Mouse (Mus musculus): ENCODE results near the gene Klrb1c. TPM values are rescaled to one million over a fixed set of nuclear protein-coding genes. Genes with fewer than 3 reads are reported as not detected.
"Not testable (repeated sequence)": the region's sequence is repeated elsewhere in the genome, so short reads cannot be mapped to it uniquely, and the experiment has no call there.

The Klrb1c gene
- polyA plus RNA-seq, 1 experiment, result 1.8 TPM

- WGBS, result 82% methylated on average over 4 of the region's 4 CpGs
- no peak for DNase-seq
- no peaks in the 10 kb centered on the region; the same call in 1 of the 2 replicates for H3K4me1 ChIP-seq (ENCODE audit: control insufficient read depth, insufficient read depth, low read length)
- TF ChIP-seq POLR2A (IDR thresholded peaks at IDR 0.05; ENCODE audit: borderline replicate concordance, extremely low read depth, low read depth, low read length), result no peak
- TF ChIP-seq CTCF (IDR thresholded peaks at IDR 0.05; ENCODE audit: insufficient read depth, low read length), result no peak
- no peak overlapping the region for H3K4me3 ChIP-seq (replicated peaks; ENCODE audit: extremely low read depth, low read depth, low read length)
Measured at GRCm38 (mm10) chr6:128818083-128818802, 29.2 kb upstream of the Klrb1c start.

GRCm38 (mm10) chr6:128808532-128808931 is 19.5 kb upstream of the Klrb1c start:
- Histone ChIP-seq H3K4me3 (replicated peaks; ENCODE audit: extremely low read depth, low read depth, low read length) (no peak overlapping the region), H3K4me1 (ENCODE audit: control insufficient read depth, insufficient read depth, low read length) (no peaks in the 10 kb centered on the region)
- no peak for TF ChIP-seq POLR2A (IDR thresholded peaks at IDR 0.05; ENCODE audit: borderline replicate concordance, extremely low read depth, low read depth, low read length)
- peak; percentile 45 for TF ChIP-seq CTCF (IDR thresholded peaks at IDR 0.05; ENCODE audit: insufficient read depth, low read length)
- 78% methylated on average over 5 of the region's 5 CpGs for WGBS
- peak; percentile 24 for DNase-seq

GRCm38 (mm10) chr6:128807021-128807420 is 18.0 kb upstream of the Klrb1c start:
- Histone ChIP-seq H3K4me3 (replicated peaks; ENCODE audit: extremely low read depth, low read depth, low read length) (no peak overlapping the region), H3K4me1 (ENCODE audit: control insufficient read depth, insufficient read depth, low read length) (peaks cover 5% of the 10 kb centered on the region; the same call in 1 of the 2 replicates)
- TF ChIP-seq CTCF (IDR thresholded peaks at IDR 0.05; ENCODE audit: insufficient read depth, low read length) (no peak), POLR2A (IDR thresholded peaks at IDR 0.05; ENCODE audit: borderline replicate concordance, extremely low read depth, low read depth, low read length) (no peak)
- DNase-seq, result no peak
- 71% methylated on average over 3 of the region's 3 CpGs for WGBS

- H3K4me3 ChIP-seq (replicated peaks; ENCODE audit: extremely low read depth, low read depth, low read length); H3K4me1 ChIP-seq (ENCODE audit: control insufficient read depth, insufficient read depth, low read length): not testable (repeated sequence)
- TF ChIP-seq CTCF (IDR thresholded peaks at IDR 0.05; ENCODE audit: insufficient read depth, low read length), result peak; percentile 59
- 45% methylated on average over 7 of the region's 7 CpGs for WGBS
- DNase-seq, result peak; percentile 53
Measured at GRCm38 (mm10) chr6:128804823-128805640, 16.0 kb upstream of the Klrb1c start.

GRCm38 (mm10) chr6:128802999-128803857 is 14.2 kb upstream of the Klrb1c start:
- peak; percentile 86 for TF ChIP-seq CTCF (IDR thresholded peaks at IDR 0.05; ENCODE audit: insufficient read depth, low read length)
- TF ChIP-seq POLR2A (IDR thresholded peaks at IDR 0.05; ENCODE audit: borderline replicate concordance, extremely low read depth, low read depth, low read length), result no peak
- peaks cover 7% of the 10 kb centered on the region; the same call in 1 of the 2 replicates for H3K4me1 ChIP-seq (ENCODE audit: control insufficient read depth, insufficient read depth, low read length)
- peak overlapping the region; percentile 2 for H3K4me3 ChIP-seq (replicated peaks; ENCODE audit: extremely low read depth, low read depth, low read length)
- DNase-seq, result peak; percentile 94
- 4% methylated on average over 26 of the region's 26 CpGs for WGBS

- peak; percentile 38 for DNase-seq
- TF ChIP-seq POLR2A (IDR thresholded peaks at IDR 0.05; ENCODE audit: borderline replicate concordance, extremely low read depth, low read depth, low read length) (no peak), CTCF (IDR thresholded peaks at IDR 0.05; ENCODE audit: insufficient read depth, low read length) (no peak)
- Histone ChIP-seq H3K4me3 (replicated peaks; ENCODE audit: extremely low read depth, low read depth, low read length) (peak overlapping the region; percentile 45), H3K4me1 (ENCODE audit: control insufficient read depth, insufficient read depth, low read length) (peaks cover 9% of the 10 kb centered on the region; the same call in 1 of the 2 replicates)
- 12% methylated on average over 10 of the region's 10 CpGs for WGBS
Measured at GRCm38 (mm10) chr6:128802557-128802956, 13.5 kb upstream of the Klrb1c start.

GRCm38 (mm10) chr6:128800696-128801095 is 11.7 kb upstream of the Klrb1c start:
- 76% methylated on average over 5 of the region's 5 CpGs for WGBS
- DNase-seq; H3K4me1 ChIP-seq (ENCODE audit: control insufficient read depth, insufficient read depth, low read length); H3K4me3 ChIP-seq (replicated peaks; ENCODE audit: extremely low read depth, low read depth, low read length): not testable (repeated sequence)

GRCm38 (mm10) chr6:128799896-128800270 is 10.9 kb upstream of the Klrb1c start:
- no peak for DNase-seq
- TF ChIP-seq POLR2A (IDR thresholded peaks at IDR 0.05; ENCODE audit: borderline replicate concordance, extremely low read depth, low read depth, low read length) (no peak), CTCF (IDR thresholded peaks at IDR 0.05; ENCODE audit: insufficient read depth, low read length) (no peak)
- Histone ChIP-seq H3K4me1 (ENCODE audit: control insufficient read depth, insufficient read depth, low read length) (peaks cover 9% of the 10 kb centered on the region; the same call in 1 of the 2 replicates), H3K4me3 (replicated peaks; ENCODE audit: extremely low read depth, low read depth, low read length) (peak overlapping the region; percentile 44)
- WGBS, result 14% methylated on average over 7 of the region's 7 CpGs

Measured in lung, adult 2 months (tissue).